Mouse (Mus musculus) cerebellum, postnatal 14 days (tissue): ENCODE results near the gene Gm11214.
A peak's percentile ranks its signal among the peaks of the same experiment; 100 is the strongest.

Experiments used
- DNase-seq, 2 experiments: peaks; one replicate each; pipeline ENCODE4 v3.0.0; 2021; ENCODE audit warnings: mixed read lengths in 2 of 2

Gm11214 gene

GRCm38 (mm10) chr4:63663279-63663678 is at the start of gene Gm11214:
Gene Gm11214 (minus strand): TSS chr4:63663379.
- no peak for DNase-seq

DNA sequence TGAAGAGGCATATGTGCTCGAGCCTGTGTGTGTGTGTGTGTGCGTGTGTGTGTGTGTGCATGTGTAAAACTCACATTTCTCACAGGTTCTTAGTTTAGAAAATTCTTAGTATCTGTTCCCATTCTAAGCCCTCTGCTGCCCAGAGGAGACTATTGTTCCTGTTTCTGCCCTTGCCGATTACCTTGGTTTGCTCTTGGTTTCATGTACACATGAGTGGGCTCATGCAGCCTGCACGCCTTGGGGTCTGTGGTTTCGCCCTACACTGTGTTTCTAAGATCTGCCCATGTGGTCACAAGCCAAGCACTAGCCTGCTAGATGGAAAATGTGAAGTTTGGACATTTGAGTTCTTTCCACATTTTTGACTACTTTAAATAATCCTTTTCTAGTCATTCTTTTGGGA is 48.7 kb upstream of the Gm11214 start:
- DNase-seq: no peak

DNA sequence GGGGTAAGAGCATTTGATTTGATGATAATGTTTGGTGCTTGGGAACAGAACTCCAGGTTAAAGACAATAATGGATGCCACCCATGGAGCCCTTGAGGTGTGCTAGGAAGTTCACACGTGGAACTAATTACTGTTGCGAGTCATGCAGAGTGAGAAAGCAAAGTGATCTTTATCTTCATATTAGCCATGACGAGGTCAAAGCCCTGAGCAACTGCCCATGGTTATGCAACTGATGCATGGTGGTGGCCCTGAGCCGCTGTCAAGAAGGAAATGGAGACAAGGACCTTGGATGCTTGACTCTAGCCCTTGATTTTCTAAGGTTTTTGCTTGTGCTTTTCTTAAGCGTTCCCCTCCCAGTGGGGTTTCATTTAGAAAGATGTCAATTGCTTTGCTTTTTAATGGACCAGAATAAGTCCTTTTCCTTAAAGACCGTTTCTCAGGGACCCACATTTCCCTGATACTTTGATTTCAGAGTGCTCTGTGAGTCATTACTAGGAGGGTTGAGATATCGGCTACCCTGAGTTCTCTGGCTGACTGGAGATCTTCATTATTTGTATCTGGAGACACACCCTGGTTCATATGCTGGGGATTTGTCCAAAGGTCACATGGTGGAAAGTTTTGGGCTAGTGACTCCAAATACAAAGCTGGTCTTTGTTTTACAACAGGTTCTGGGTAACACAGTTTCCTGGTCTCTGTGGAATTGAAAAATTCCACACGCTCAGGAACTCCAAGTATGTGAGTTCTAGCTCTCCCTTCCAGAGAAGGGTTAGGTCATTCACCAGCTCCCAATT is 47.4 kb upstream of the Gm11214 start:
- no peak for DNase-seq

GRCm38 (mm10) chr4:63706279-63706971 is 43.2 kb upstream of the Gm11214 start:
- DNase-seq: no peak

DNA sequence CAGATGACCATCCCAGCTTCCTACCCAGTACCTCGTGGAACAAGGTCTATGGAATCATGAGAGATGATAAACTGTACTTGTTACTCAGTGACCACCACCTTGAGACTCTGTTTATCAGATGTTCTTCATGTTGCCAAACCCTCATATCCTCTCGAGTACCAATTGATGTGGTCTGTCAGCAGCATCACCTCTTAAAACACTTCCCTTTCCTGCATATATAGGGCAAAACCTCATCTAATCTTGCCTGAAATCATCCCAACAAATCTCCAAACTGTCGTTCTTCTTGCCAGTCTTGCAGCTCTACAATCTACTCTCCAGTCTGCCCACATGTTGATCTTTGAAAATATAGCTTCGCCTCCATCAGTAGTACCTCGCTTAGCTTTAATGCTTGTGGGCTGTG is 41.1 kb upstream of the Gm11214 start:
- no peak for DNase-seq

GRCm38 (mm10) chr4:63703686-63704085 is 40.5 kb upstream of the Gm11214 start:
- DNase-seq: no peak

DNA sequence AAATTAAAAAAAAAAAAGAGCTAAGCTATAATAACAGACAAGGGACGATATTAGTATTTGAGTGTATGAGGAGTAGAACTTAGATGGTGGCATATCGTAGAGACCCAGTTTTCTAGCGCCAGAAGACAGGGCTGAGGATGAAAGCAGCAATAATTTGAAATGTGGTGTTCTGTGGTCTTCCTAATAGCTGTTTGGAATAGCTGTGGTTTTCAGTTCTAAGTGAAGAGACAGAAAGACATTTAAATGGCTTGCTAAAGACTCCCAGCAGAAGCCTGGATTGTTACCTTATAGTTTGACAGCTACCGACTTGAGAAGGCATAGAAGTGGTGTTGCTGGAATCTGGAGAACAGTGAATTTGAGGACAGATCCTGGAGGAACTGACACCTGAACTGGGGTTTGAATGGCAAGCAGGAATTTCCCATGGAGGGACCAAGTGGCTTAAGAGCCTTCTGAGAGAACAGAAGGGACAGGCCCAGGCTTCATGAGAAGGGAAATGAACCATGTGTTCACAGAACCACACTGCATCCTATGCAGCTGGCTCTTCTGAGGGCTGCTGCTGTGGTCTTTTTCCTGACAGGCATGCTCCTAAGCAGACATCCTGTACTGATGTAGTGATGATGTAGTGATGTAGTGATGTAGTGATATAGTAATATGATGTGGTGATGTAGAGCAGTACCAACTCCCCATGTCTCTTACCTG is 39.0 kb upstream of the Gm11214 start:
- DNase-seq: no peak

DNA sequence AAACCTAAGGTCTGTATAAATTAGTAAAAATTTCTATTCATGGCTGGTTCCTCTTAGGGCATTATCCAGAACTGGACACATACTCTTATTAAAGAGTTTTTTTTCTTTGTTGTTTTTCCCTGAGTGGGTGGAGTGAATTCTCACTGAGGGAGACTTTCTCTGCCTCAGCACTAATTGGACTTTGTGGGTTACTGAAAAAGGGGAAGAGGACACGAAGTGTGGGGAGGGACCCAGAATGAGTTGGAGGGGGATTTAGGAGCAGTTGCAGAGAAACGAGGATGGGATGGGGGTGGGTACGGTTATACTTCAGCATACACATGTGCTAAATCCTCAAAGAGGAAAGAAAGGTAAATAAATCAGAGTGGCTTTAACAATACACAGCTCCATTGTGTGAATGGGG is 36.6 kb upstream of the Gm11214 start:
- no peak for DNase-seq

DNA sequence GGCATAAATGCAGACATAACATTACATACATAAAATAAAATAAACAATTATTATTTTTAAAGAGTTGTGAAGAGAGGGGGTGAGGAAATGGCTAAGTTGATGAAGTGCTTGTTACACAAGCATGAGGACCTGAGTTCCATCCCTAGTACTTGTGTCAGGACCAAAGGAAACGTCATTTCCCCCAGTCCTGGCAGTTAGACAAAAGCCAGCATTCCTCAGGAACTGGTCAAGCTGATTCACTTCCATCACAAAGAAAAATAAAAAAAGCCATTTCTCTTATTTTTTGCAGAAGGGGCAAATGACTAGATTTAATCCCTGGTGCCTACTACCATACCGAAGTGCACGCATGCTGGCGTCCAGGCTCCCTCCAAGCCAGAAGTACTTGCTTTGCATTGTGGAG is 33.7 kb upstream of the Gm11214 start:
- no peak for DNase-seq

DNA sequence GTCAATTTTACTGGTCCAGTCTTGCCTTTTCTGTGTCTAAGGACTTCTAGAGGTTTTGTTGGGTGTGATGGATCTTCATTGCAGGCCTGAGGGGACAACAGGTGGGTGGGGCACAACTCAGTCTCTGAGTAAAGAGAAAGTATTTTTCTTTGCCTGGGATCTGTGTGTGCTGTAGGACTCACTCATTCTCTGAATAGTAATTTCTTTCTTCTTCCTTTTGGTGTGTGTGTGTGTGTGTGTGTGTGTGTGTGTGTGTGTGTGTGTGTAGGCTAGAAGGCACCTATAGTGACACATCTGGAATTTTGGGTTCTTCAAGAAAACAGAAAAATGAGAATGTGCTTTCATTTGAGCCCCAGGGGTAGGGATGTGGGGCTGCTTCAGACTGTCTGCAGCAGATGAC is 29.2 kb upstream of the Gm11214 start:
- DNase-seq: no peak

DNA sequence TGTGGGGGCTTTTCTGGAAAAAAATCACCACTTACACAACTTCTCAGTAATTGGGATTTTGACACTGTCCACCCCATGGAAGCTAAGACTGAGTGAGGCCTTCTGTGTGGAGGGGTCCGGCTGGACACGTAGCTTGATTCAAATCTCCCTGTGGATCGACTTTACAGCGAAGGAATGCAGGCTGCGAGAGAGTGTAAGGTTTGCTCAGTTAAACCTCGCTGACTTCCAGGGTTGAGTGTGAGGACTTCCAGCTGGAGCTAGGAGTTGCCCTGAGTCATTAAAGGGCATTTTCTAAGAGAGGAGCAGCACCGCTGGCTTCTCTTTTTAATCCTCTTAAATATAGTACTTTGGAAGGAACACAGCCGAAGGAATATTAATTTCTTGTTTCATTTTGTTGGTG is 24.2 kb upstream of the Gm11214 start:
- DNase-seq: no peak

- peak; percentile 47 to 59 for DNase-seq
Measured at GRCm38 (mm10) chr4:63686157-63686556, 23.0 kb upstream of the Gm11214 start.

GRCm38 (mm10) chr4:63685253-63685525 is 22.0 kb upstream of the Gm11214 start:
- DNase-seq: no peak

GRCm38 (mm10) chr4:63684412-63685252 is 21.5 kb upstream of the Gm11214 start:
- DNase-seq: no peak

GRCm38 (mm10) chr4:63683716-63684115 is 20.5 kb upstream of the Gm11214 start:
- DNase-seq: peak; percentile 15 to 25

- no peak for DNase-seq
Measured at GRCm38 (mm10) chr4:63683056-63683455, 19.9 kb upstream of the Gm11214 start.

- no peak for DNase-seq
Measured at GRCm38 (mm10) chr4:63682441-63682840, 19.3 kb upstream of the Gm11214 start.

DNA sequence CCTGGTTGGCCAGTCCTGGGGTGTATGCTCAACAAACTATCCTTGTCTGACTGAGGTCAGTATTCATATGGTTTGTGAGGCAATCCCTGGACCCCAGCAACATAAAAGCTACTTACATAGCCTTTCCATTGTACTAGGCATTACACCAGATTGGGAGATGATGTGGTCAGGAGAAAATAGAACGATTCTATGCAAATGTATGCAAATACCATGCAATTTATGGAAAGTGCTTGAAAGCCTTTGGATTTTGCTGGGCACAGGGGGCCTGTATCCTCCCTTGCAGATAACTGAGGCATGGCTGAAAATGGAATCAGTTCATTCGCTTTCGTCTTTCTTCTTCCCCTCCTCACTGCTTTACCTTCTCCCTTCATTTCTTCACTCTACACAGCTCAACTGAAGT is 18.4 kb upstream of the Gm11214 start:
- no peak for DNase-seq

DNA sequence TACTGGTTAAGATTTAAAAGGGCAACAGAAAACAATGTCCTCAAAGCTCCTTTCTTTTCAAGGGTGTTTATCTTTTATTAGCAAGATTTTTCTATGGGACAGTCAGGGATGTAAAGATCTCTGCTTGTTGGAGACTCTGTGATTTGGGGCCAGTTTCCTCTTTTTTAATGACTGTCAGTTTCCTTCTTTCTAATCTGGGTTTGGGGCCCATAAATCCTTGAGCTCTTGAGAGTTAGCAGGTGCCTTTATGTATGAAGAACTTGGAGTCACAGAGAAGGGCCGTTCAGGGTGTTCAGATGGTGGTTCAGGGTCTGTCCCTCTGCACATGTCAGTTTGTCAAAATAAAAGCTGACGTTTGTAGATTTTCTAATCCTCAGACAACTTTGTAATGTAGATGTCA is 11.9 kb upstream of the Gm11214 start:
- DNase-seq: no peak

DNA sequence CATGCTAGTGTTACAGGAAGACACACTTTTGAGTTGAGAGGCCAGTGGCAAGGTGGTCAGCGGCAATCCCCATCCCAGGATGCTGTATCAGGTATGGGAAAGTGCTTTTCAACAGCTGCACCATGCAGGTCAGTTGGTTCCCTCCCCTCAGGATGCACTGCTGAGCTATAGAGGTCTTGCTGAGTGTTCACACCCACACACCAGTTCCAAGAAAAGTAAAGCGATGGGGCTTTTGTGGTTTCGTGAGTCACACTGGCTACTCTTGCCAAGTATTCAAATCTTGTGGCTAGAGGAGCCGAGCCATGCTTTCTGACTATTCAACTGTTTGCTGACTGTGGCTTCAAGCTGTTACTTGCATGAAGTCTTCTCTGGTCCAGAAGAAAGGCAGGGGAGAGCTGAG is 5.1 kb upstream of the Gm11214 start:
- DNase-seq: no peak

GRCm38 (mm10) chr4:63665738-63666137 is 2.6 kb upstream of the Gm11214 start:
- peak in 1 of 2 experiments; percentile 8 for DNase-seq

GRCm38 (mm10) chr4:63661857-63662256 is 1.3 kb downstream of the Gm11214 start:
- no peak for DNase-seq

DNA sequence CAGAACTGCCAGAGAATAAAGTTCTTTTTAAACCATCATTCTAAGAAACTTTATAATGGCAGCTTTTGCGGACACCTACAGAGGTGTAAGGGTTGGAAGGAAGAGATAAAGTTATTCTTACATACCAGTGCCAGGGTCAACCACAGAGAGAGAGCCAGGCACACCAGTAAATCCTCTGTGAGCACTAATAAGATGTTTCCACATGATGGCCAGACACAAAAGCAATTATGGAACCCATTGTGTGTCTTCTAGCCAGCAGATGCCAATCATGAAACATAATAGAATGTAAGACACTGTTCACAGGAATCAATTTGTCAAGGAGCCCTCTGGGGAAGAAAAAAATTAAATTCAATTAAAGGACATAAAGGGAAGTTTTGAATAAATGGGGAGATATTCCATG is 1.8 kb downstream of the Gm11214 start:
- DNase-seq: no peak
